Comparison of ENCODE assay signal across 23 mouse cellular contexts in genomic region chr19:42136126-42136525, GRCm38 (mm10). TPM values are rescaled to one million over a fixed set of nuclear protein-coding genes. Genes with fewer than 3 reads are reported as not detected.
DNase-seq lines count a peak whose midpoint lies in the region; ATAC-seq and TF ChIP-seq lines count a peak whose summit lies in the region.
"Had no signal": no experiment of that assay in that cellular context is flagged by ENCODE, and none has a peak within 500 bp of the region (broad histone marks: within the 10 kb centered on the region; RNA-seq: fewer than 3 reads in every experiment).

No protein-coding gene starts in this region.

- H3K27me3 ChIP-seq in forebrain, embryonic 11.5 days (ENCODE audit: control insufficient read depth, insufficient read depth, low read length): no peaks in the 10 kb centered on the region
- H3K27me3 ChIP-seq in forebrain, embryonic 13.5 days: no peaks in the 10 kb centered on the region
- no peaks in the 10 kb centered on the region for H3K27me3 ChIP-seq in ES-Bruce4 (ENCODE audit: control insufficient read depth, insufficient read depth, low read length, poor library complexity, severe bottlenecking)
- H3K27me3 ChIP-seq in midbrain, embryonic 13.5 days: no peaks in the 10 kb centered on the region
- H3K27me3 ChIP-seq in kidney, embryonic 16.5 days (ENCODE audit: insufficient read depth, low read length): no peaks in the 10 kb centered on the region
- H3K27me3 ChIP-seq: embryonic facial prominence, embryonic 15.5 days; heart, embryonic 15.5 days had no signal

- TF ChIP-seq EP300 in ES-Bruce4 (IDR thresholded peaks at IDR 0.05; ENCODE audit: insufficient read depth, low read depth, low read length): peak; percentile 88

- H3K9me3 ChIP-seq in forebrain, embryonic 11.5 days (ENCODE audit: control insufficient read depth, low read length): no peaks in the 10 kb centered on the region
- no peaks in the 10 kb centered on the region for H3K9me3 ChIP-seq in forebrain, embryonic 13.5 days (replicated peaks)
- no peaks in the 10 kb centered on the region for H3K9me3 ChIP-seq in ES-Bruce4 (replicated peaks; ENCODE audit: control insufficient read depth, insufficient read depth, low read length, poor library complexity, severe bottlenecking)
- H3K9me3 ChIP-seq in midbrain, embryonic 13.5 days: no peaks in the 10 kb centered on the region
- no peaks in the 10 kb centered on the region for H3K9me3 ChIP-seq in kidney, embryonic 16.5 days (ENCODE audit: low read length)
- H3K9me3 ChIP-seq: embryonic facial prominence, embryonic 15.5 days; forebrain, embryonic 10.5 days; heart, embryonic 10.5 days; heart, embryonic 15.5 days; hindbrain, embryonic 13.5 days had no signal

- no peak overlapping the region for H3K9ac ChIP-seq in forebrain, embryonic 11.5 days (ENCODE audit: low read length)
- no peak overlapping the region for H3K9ac ChIP-seq in forebrain, embryonic 13.5 days
- peak overlapping the region; percentile 70; the same call in 1 of the 2 replicates for H3K9ac ChIP-seq in ES-Bruce4 (ENCODE audit: low read depth, poor library complexity, severe bottlenecking)
- no peak overlapping the region for H3K9ac ChIP-seq in midbrain, embryonic 13.5 days (replicated peaks)
- no peak overlapping the region for H3K9ac ChIP-seq in kidney, embryonic 16.5 days (replicated peaks; ENCODE audit: low read length)
- H3K9ac ChIP-seq: embryonic facial prominence, embryonic 15.5 days; heart, embryonic 15.5 days; hindbrain, embryonic 13.5 days had no signal

- H3K27ac ChIP-seq in forebrain, embryonic 11.5 days (ENCODE audit: low read depth, low read length): no peak overlapping the region
- H3K27ac ChIP-seq in forebrain, embryonic 13.5 days: no peak overlapping the region
- peak overlapping the region; percentile 91 for H3K27ac ChIP-seq in ES-Bruce4 (ENCODE audit: insufficient read depth, low read length)
- no peak overlapping the region for H3K27ac ChIP-seq in midbrain, embryonic 13.5 days
- no peak overlapping the region for H3K27ac ChIP-seq in kidney, embryonic 16.5 days (ENCODE audit: low read length)
- H3K27ac ChIP-seq: embryonic facial prominence, embryonic 15.5 days; forebrain, embryonic 10.5 days; heart, embryonic 10.5 days; heart, embryonic 15.5 days; hindbrain, embryonic 13.5 days; hindbrain, postnatal 0 days had no signal

- DNase-seq in forebrain, embryonic 11.5 days (ENCODE audit: low spot score): no peak
- peak; percentile 38 for DNase-seq in MN1 (ENCODE audit: low spot score)
- peak; percentile 37 for DNase-seq in retina, embryonic 14.5 days (ENCODE audit: low spot score)
- DNase-seq in left cerebral cortex, adult 18-20 months (ENCODE audit: low spot score in 2 of 2): no peak
- DNase-seq: cerebellum, adult 11-12 months; cerebellum, adult 9-11 months; cerebellum, postnatal 36 days; gastrocnemius, postnatal 10 days; heart, adult 18-20 months; heart, postnatal 14 days had no signal

- H3K4me2 ChIP-seq in forebrain, embryonic 11.5 days (ENCODE audit: low read depth, low read length, severe bottlenecking): no peak overlapping the region
- no peak overlapping the region for H3K4me2 ChIP-seq in forebrain, embryonic 13.5 days
- H3K4me2 ChIP-seq in midbrain, embryonic 13.5 days (replicated peaks): no peak overlapping the region
- H3K4me2 ChIP-seq in kidney, embryonic 16.5 days (replicated peaks; ENCODE audit: low read depth, low read length): no peak overlapping the region
- H3K4me2 ChIP-seq: embryonic facial prominence, embryonic 15.5 days; heart, embryonic 15.5 days; hindbrain, embryonic 13.5 days had no signal

- 0 out of 2 replicates have a peak, but pooled peaks have one; percentile 39 for ATAC-seq in forebrain, embryonic 11.5 days (replicated peaks; ENCODE audit: low FRiP score)
- no peak for ATAC-seq in forebrain, embryonic 13.5 days
- no peak for ATAC-seq in midbrain, embryonic 13.5 days
- no peak for ATAC-seq in kidney, embryonic 16.5 days (ENCODE audit: low FRiP score, low TSS enrichment)
- ATAC-seq: activated CD4-positive, CD25-positive, alpha-beta regulatory T cell, adult 4 months; forebrain, embryonic 16.5 days; hindbrain, postnatal 0 days had no signal

- H3K4me3 ChIP-seq in forebrain, embryonic 11.5 days (ENCODE audit: low read depth, low read length): no peak overlapping the region
- no peak overlapping the region for H3K4me3 ChIP-seq in forebrain, embryonic 13.5 days
- no peak overlapping the region for H3K4me3 ChIP-seq in ES-Bruce4 (ENCODE audit: low read depth, low read length)
- no peak overlapping the region for H3K4me3 ChIP-seq in midbrain, embryonic 13.5 days (replicated peaks)
- no peak overlapping the region for H3K4me3 ChIP-seq in kidney, embryonic 16.5 days (ENCODE audit: low read length)
- H3K4me3 ChIP-seq: embryonic facial prominence, embryonic 15.5 days; erythroblast, embryonic 14.5 days; forebrain, embryonic 10.5 days; heart, embryonic 10.5 days; heart, embryonic 15.5 days; hindbrain, embryonic 13.5 days had no signal

- TF ChIP-seq CTCF in ES-Bruce4 (IDR thresholded peaks at IDR 0.05; ENCODE audit: low read depth, low read length): no peak

- no peaks in the 10 kb centered on the region for H3K36me3 ChIP-seq in forebrain, embryonic 11.5 days (ENCODE audit: control insufficient read depth, insufficient read depth, low read length)
- no peaks in the 10 kb centered on the region for H3K36me3 ChIP-seq in forebrain, embryonic 13.5 days (ENCODE audit: poor library complexity, severe bottlenecking)
- H3K36me3 ChIP-seq in ES-Bruce4 (ENCODE audit: control insufficient read depth, insufficient read depth, low read length, poor library complexity, severe bottlenecking): no peaks in the 10 kb centered on the region
- no peaks in the 10 kb centered on the region for H3K36me3 ChIP-seq in midbrain, embryonic 13.5 days
- no peaks in the 10 kb centered on the region for H3K36me3 ChIP-seq in kidney, embryonic 16.5 days (ENCODE audit: insufficient read depth, low read length)
- H3K36me3 ChIP-seq: embryonic facial prominence, embryonic 15.5 days; forebrain, embryonic 10.5 days; heart, embryonic 10.5 days; heart, embryonic 15.5 days; hindbrain, embryonic 13.5 days had no signal

- WGBS in forebrain, embryonic 11.5 days: 26% methylated on average over 5 of the region's 5 CpGs
- WGBS in forebrain, embryonic 13.5 days: 19% methylated on average over 5 of the region's 5 CpGs
- 25% methylated on average over 5 of the region's 5 CpGs for WGBS in midbrain, embryonic 13.5 days
- WGBS in kidney, embryonic 16.5 days: 27% methylated on average over 5 of the region's 5 CpGs

- peaks cover 3% of the 10 kb centered on the region; the same call in 1 of the 2 replicates for H3K4me1 ChIP-seq in forebrain, embryonic 11.5 days (replicated peaks; ENCODE audit: control insufficient read depth, insufficient read depth, low read length)
- peaks cover 6% of the 10 kb centered on the region; the same call in 1 of the 2 replicates for H3K4me1 ChIP-seq in forebrain, embryonic 13.5 days
- peaks cover 2% of the 10 kb centered on the region for H3K4me1 ChIP-seq in ES-Bruce4 (ENCODE audit: control insufficient read depth, insufficient read depth, low read length)
- no peaks in the 10 kb centered on the region for H3K4me1 ChIP-seq in midbrain, embryonic 13.5 days (replicated peaks)
- 0 out of 2 replicates have a peak, but pooled peaks cover 1% of the 10 kb centered on the region for H3K4me1 ChIP-seq in kidney, embryonic 16.5 days (ENCODE audit: insufficient read depth, low read length)
- H3K4me1 ChIP-seq: heart, embryonic 10.5 days; heart, embryonic 15.5 days; hindbrain, embryonic 13.5 days had no signal

- TF ChIP-seq POLR2A in ES-Bruce4 (IDR thresholded peaks at IDR 0.05; ENCODE audit: insufficient read depth, low read length): no peak

RNA-seq across cellular contexts. Expression of gene Avpi1, which starts 7.3 kb away (rescaled TPM):
- polyA plus RNA-seq in forebrain, embryonic 11.5 days (2014; fragmentation: Nextera tagmentation; extraction: Ambion mirVana): 15.6 and 16.3 TPM in 2 replicates
- polyA plus RNA-seq in forebrain, embryonic 13.5 days (2015; fragmentation: Nextera tagmentation; extraction: Ambion mirVana): 10.1 and 10.3 TPM in 2 replicates
- polyA plus RNA-seq in ES-Bruce4 (2011; ENCODE audit: insufficient read depth, insufficient read length, low read depth, missing spikeins): 44.7 and 49.2 TPM in 2 replicates
- 4.9 and 5.1 TPM in 2 replicates for polyA plus RNA-seq in midbrain, embryonic 13.5 days (2015; fragmentation: Nextera tagmentation; extraction: Ambion mirVana)
- 10 to 100 TPM; 32.0 to 33.3 TPM for total RNA-seq in left cerebral cortex, adult 18-20 months (2021)
- polyA plus RNA-seq in kidney, embryonic 16.5 days (2015; fragmentation: Nextera tagmentation; extraction: Ambion mirVana): 24.9 and 30.7 TPM in 2 replicates

RNA-seq across cellular contexts. Expression of gene Marveld1, which starts 11.1 kb away (rescaled TPM):
- 8.7 and 9.7 TPM in 2 replicates for polyA plus RNA-seq in forebrain, embryonic 11.5 days (2014; fragmentation: Nextera tagmentation; extraction: Ambion mirVana)
- polyA plus RNA-seq in forebrain, embryonic 13.5 days (2015; fragmentation: Nextera tagmentation; extraction: Ambion mirVana): 1.7 and 2.0 TPM in 2 replicates
- 15.0 and 17.7 TPM in 2 replicates for polyA plus RNA-seq in ES-Bruce4 (2011; ENCODE audit: insufficient read depth, insufficient read length, low read depth, missing spikeins)
- 1.1 and 1.7 TPM in 2 replicates for polyA plus RNA-seq in midbrain, embryonic 13.5 days (2015; fragmentation: Nextera tagmentation; extraction: Ambion mirVana)
- 1 to 10 TPM; 8.3 to 8.6 TPM for total RNA-seq in left cerebral cortex, adult 18-20 months (2021)
- 8.6 and 8.7 TPM in 2 replicates for polyA plus RNA-seq in kidney, embryonic 16.5 days (2015; fragmentation: Nextera tagmentation; extraction: Ambion mirVana)

RNA-seq across cellular contexts. Expression of gene Zfyve27, which starts 27.6 kb away (rescaled TPM):
- polyA plus RNA-seq in forebrain, embryonic 11.5 days (2014; fragmentation: Nextera tagmentation; extraction: Ambion mirVana): 22.4 and 23.1 TPM in 2 replicates
- 43.5 and 45.6 TPM in 2 replicates for polyA plus RNA-seq in forebrain, embryonic 13.5 days (2015; fragmentation: Nextera tagmentation; extraction: Ambion mirVana)
- 24.4 and 25.0 TPM in 2 replicates for polyA plus RNA-seq in ES-Bruce4 (2011; ENCODE audit: insufficient read depth, insufficient read length, low read depth, missing spikeins)
- 55.8 and 57.6 TPM in 2 replicates for polyA plus RNA-seq in midbrain, embryonic 13.5 days (2015; fragmentation: Nextera tagmentation; extraction: Ambion mirVana)
- 10 to 100 TPM; 78.2 to 85.1 TPM for total RNA-seq in left cerebral cortex, adult 18-20 months (2021)
- polyA plus RNA-seq in kidney, embryonic 16.5 days (2015; fragmentation: Nextera tagmentation; extraction: Ambion mirVana): 33.2 and 35.1 TPM in 2 replicates

RNA-seq across cellular contexts. Expression of gene Pi4k2a, which starts 45.9 kb away (rescaled TPM):
- polyA plus RNA-seq in forebrain, embryonic 11.5 days (2014; fragmentation: Nextera tagmentation; extraction: Ambion mirVana): 29.0 and 30.7 TPM in 2 replicates
- 16.5 and 21.7 TPM in 2 replicates for polyA plus RNA-seq in forebrain, embryonic 13.5 days (2015; fragmentation: Nextera tagmentation; extraction: Ambion mirVana)
- 27.2 and 30.4 TPM in 2 replicates for polyA plus RNA-seq in ES-Bruce4 (2011; ENCODE audit: insufficient read depth, insufficient read length, low read depth, missing spikeins)
- 23.6 and 29.9 TPM in 2 replicates for polyA plus RNA-seq in midbrain, embryonic 13.5 days (2015; fragmentation: Nextera tagmentation; extraction: Ambion mirVana)
- total RNA-seq in left cerebral cortex, adult 18-20 months (2021): 10 to 100 TPM; 68.9 to 69.7 TPM
- 9.1 and 15.3 TPM in 2 replicates for polyA plus RNA-seq in kidney, embryonic 16.5 days (2015; fragmentation: Nextera tagmentation; extraction: Ambion mirVana)

RNA-seq across cellular contexts. Expression of gene Morn4, which starts 50.0 kb away (rescaled TPM):
- polyA plus RNA-seq in forebrain, embryonic 11.5 days (2014; fragmentation: Nextera tagmentation; extraction: Ambion mirVana): 52.9 and 63.1 TPM in 2 replicates
- polyA plus RNA-seq in forebrain, embryonic 13.5 days (2015; fragmentation: Nextera tagmentation; extraction: Ambion mirVana): 114 and 118 TPM in 2 replicates
- polyA plus RNA-seq in ES-Bruce4 (2011; ENCODE audit: insufficient read depth, insufficient read length, low read depth, missing spikeins): 18.8 and 19.6 TPM in 2 replicates
- 128 TPM in 2 replicates for polyA plus RNA-seq in midbrain, embryonic 13.5 days (2015; fragmentation: Nextera tagmentation; extraction: Ambion mirVana)
- total RNA-seq in left cerebral cortex, adult 18-20 months (2021): 10 to 100 TPM; 66.2 to 67.8 TPM
- 32.7 and 35.2 TPM in 2 replicates for polyA plus RNA-seq in kidney, embryonic 16.5 days (2015; fragmentation: Nextera tagmentation; extraction: Ambion mirVana)
- polyA plus RNA-seq: activated CD4-positive, CD25-positive, alpha-beta regulatory T cell, adult 4 months had no signal

Comparison
In these comparisons a context has a peak if more than half of its experiments do, and no peak if none do; other contexts are left out.
1. DNase-seq: peak in MN1 (single experiment) and retina, embryonic 14.5 days (single experiment); none in forebrain, embryonic 11.5 days (single experiment) and left cerebral cortex, adult 18-20 months (0 of 2).